ENCODE assay signal across 9 mouse cellular contexts in genomic region chr19:43584788-43585187, GRCm38 (mm10). TPM values are rescaled to one million over a fixed set of nuclear protein-coding genes. Genes with fewer than 3 reads are reported as not detected.
DNase-seq lines count a peak whose midpoint lies in the region; ATAC-seq lines count a peak whose summit lies in the region.
"Had no signal": no experiment of that assay in that cellular context is flagged by ENCODE, and none has a peak within 500 bp of the region (broad histone marks: within the 10 kb centered on the region; RNA-seq: fewer than 3 reads in every experiment).

No protein-coding gene starts in this region.

- no peaks in the 10 kb centered on the region for H3K36me3 ChIP-seq in hindbrain, embryonic 11.5 days (ENCODE audit: control insufficient read depth, insufficient read depth, low read length)
- no peaks in the 10 kb centered on the region for H3K36me3 ChIP-seq in hindbrain, embryonic 10.5 days
- no peaks in the 10 kb centered on the region for H3K36me3 ChIP-seq in heart, embryonic 11.5 days (ENCODE audit: control insufficient read depth, insufficient read depth, low read length)
- no peaks in the 10 kb centered on the region for H3K36me3 ChIP-seq in midbrain, embryonic 12.5 days

- H3K4me1 ChIP-seq in hindbrain, embryonic 11.5 days (replicated peaks; ENCODE audit: control insufficient read depth, insufficient read depth, low read length): no peaks in the 10 kb centered on the region; the same call in 1 of the 2 replicates
- H3K4me1 ChIP-seq in hindbrain, embryonic 10.5 days (replicated peaks): peaks cover 13% of the 10 kb centered on the region
- H3K4me1 ChIP-seq in heart, embryonic 11.5 days (ENCODE audit: control insufficient read depth, insufficient read depth, low read length): peaks cover 5% of the 10 kb centered on the region; the same call in 1 of the 2 replicates
- 0 out of 2 replicates have a peak, but pooled peaks cover 6% of the 10 kb centered on the region for H3K4me1 ChIP-seq in midbrain, embryonic 12.5 days

- DNase-seq in hindbrain, embryonic 11.5 days (ENCODE audit: low spot score): peak; percentile 53
- DNase-seq in hindbrain, embryonic 10.5 days (ENCODE audit: low spot score): no peak
- DNase-seq in kidney, postnatal 36 days: peak; percentile 53 to 81
- no peak for DNase-seq in MN1 (ENCODE audit: low spot score)
- no peak for DNase-seq in left cerebral cortex, postnatal 25 days (ENCODE audit: low spot score in 2 of 2)
- DNase-seq in layer of hippocampus, postnatal 14 days (ENCODE audit: low spot score in 2 of 2): no peak

- intact Hi-C loops in left cerebral cortex, postnatal 25 days (cut with DNase I): no loop called here

- H3K27me3 ChIP-seq in hindbrain, embryonic 11.5 days (ENCODE audit: control insufficient read depth, insufficient read depth, low read length): peaks cover 45% of the 10 kb centered on the region
- H3K27me3 ChIP-seq in hindbrain, embryonic 10.5 days (ENCODE audit: insufficient read depth, poor library complexity, severe bottlenecking): peaks cover 99% of the 10 kb centered on the region
- H3K27me3 ChIP-seq in heart, embryonic 11.5 days (ENCODE audit: control insufficient read depth, insufficient read depth, low read length): peaks cover 51% of the 10 kb centered on the region
- H3K27me3 ChIP-seq in midbrain, embryonic 12.5 days: peaks cover 88% of the 10 kb centered on the region

- no peak for ATAC-seq in hindbrain, embryonic 11.5 days (ENCODE audit: low FRiP score)
- no peak for ATAC-seq in heart, embryonic 11.5 days (replicated peaks; ENCODE audit: insufficient number of reproducible peaks, low FRiP score, low TSS enrichment)
- ATAC-seq in midbrain, embryonic 12.5 days (ENCODE audit: low FRiP score, low read depth): no peak

- WGBS in hindbrain, embryonic 11.5 days: 7% methylated on average over 13 of the region's 13 CpGs
- WGBS in hindbrain, embryonic 10.5 days: 5% methylated on average over 13 of the region's 13 CpGs
- under 1% methylated on average over 13 of the region's 13 CpGs for WGBS in heart, embryonic 11.5 days (ENCODE audit: insufficient replicate concordance)
- WGBS in midbrain, embryonic 12.5 days: 3% methylated on average over 13 of the region's 13 CpGs

- no peak overlapping the region for H3K27ac ChIP-seq in hindbrain, embryonic 11.5 days (ENCODE audit: low read depth, low read length)
- H3K27ac ChIP-seq in hindbrain, embryonic 10.5 days: no peak overlapping the region
- no peak overlapping the region for H3K27ac ChIP-seq in heart, embryonic 11.5 days (ENCODE audit: low read depth, low read length)
- H3K27ac ChIP-seq in midbrain, embryonic 12.5 days (replicated peaks): no peak overlapping the region

- no peaks in the 10 kb centered on the region for H3K9me3 ChIP-seq in hindbrain, embryonic 11.5 days (ENCODE audit: control insufficient read depth, low read length)
- H3K9me3 ChIP-seq in hindbrain, embryonic 10.5 days: no peaks in the 10 kb centered on the region
- no peaks in the 10 kb centered on the region for H3K9me3 ChIP-seq in heart, embryonic 11.5 days (replicated peaks; ENCODE audit: control insufficient read depth, low read length)
- H3K9me3 ChIP-seq in midbrain, embryonic 12.5 days: no peaks in the 10 kb centered on the region

- 0 out of 2 replicates have a peak overlapping the region, but pooled peaks have one; percentile 2 for H3K4me3 ChIP-seq in hindbrain, embryonic 11.5 days (ENCODE audit: low read depth, low read length)
- H3K4me3 ChIP-seq in hindbrain, embryonic 10.5 days: no peak overlapping the region
- H3K4me3 ChIP-seq in heart, embryonic 11.5 days (ENCODE audit: low read depth, low read length): peak overlapping the region; percentile 27
- H3K4me3 ChIP-seq in midbrain, embryonic 12.5 days: peak overlapping the region; percentile 4; the same call in 1 of the 2 replicates
- H3K4me3 ChIP-seq: myocyte had no signal

- H3K4me2 ChIP-seq in hindbrain, embryonic 11.5 days (replicated peaks; ENCODE audit: low read depth, low read length): peak overlapping the region; percentile 17; the same call in 1 of the 2 replicates
- H3K4me2 ChIP-seq in heart, embryonic 11.5 days: peak overlapping the region; percentile 60
- H3K4me2 ChIP-seq in midbrain, embryonic 12.5 days (replicated peaks): peak overlapping the region; percentile 21

- H3K9ac ChIP-seq in hindbrain, embryonic 11.5 days (ENCODE audit: low read depth, low read length): no peak overlapping the region
- no peak overlapping the region for H3K9ac ChIP-seq in heart, embryonic 11.5 days (ENCODE audit: low read depth, low read length)
- no peak overlapping the region for H3K9ac ChIP-seq in midbrain, embryonic 12.5 days (replicated peaks)

RNA-seq across cellular contexts. Expression of gene Nkx2-3, which starts 27.3 kb away (rescaled TPM):
- polyA plus RNA-seq in hindbrain, embryonic 11.5 days (2014; fragmentation: Nextera tagmentation; extraction: Ambion mirVana): 0.20 and 0.38 TPM in 2 replicates
- polyA plus RNA-seq in hindbrain, embryonic 10.5 days (2016; fragmentation: Nextera tagmentation; extraction: Ambion mirVana): 0.56 and 1.0 TPM in 2 replicates
- not detected in 2 replicates for polyA plus RNA-seq in heart, embryonic 11.5 days (2014; fragmentation: Nextera tagmentation; extraction: Ambion mirVana)
- 0.97 and 2.5 TPM in 2 replicates for polyA plus RNA-seq in midbrain, embryonic 12.5 days (2016; fragmentation: Nextera tagmentation; extraction: Ambion mirVana)
- total RNA-seq in left cerebral cortex, postnatal 25 days (2021): not detected
- total RNA-seq in layer of hippocampus, postnatal 14 days (2021): not detected
- polyA plus RNA-seq: myocyte had no signal

Comparison
In these comparisons a context has a peak if more than half of its experiments do, and no peak if none do; other contexts are left out.
1. DNase-seq: peak in hindbrain, embryonic 11.5 days (single experiment) and kidney, postnatal 36 days (2 of 2); none in hindbrain, embryonic 10.5 days (single experiment), MN1 (single experiment), left cerebral cortex, postnatal 25 days (0 of 2) and layer of hippocampus, postnatal 14 days (0 of 2).
2. Peak in every context shown above with its lines, with median percentiles within 50 percentile points of each other: H3K4me2 ChIP-seq.